Mouse (Mus musculus) megakaryocyte, adult 5-6 weeks (primary cell): ENCODE measurements around the gene Olfr592. TPM values are rescaled to one million over a fixed set of nuclear protein-coding genes. Genes with fewer than 3 reads are reported as not detected.
A peak's percentile ranks its signal among the peaks of the same experiment; 100 is the strongest.
"Not testable (repeated sequence)": the region's sequence is repeated elsewhere in the genome, so short reads cannot be mapped to it uniquely, and the experiment has no call there.

Source experiments
- ATAC-seq: 2 replicates; pipeline ENCODE4 v1.8.0; 2016; ENCODE audit warnings: mild to moderate bottlenecking, inconsistent platforms; ENCODE audit not compliant: poor library complexity, severe bottlenecking
- total RNA-seq, 2 experiments: library from RNA; stranded (forward) in 1 of 2; stranded (reverse) in 1 of 2; fragments of 153-499, 151-499 nt in 1 of 2; fragments of 221-1000, 200-1000 nt in 1 of 2; gene quantifications; 2 replicates each; pipeline versions ENCODE4 v1.2.3 to v1.2.4; 2015 to 2017

The Olfr592 gene
- total RNA-seq (2015) = not detected in 2 replicates
- not detected in 2 replicates for total RNA-seq (2017)

GRCm38 (mm10) chr7:103184503-103184902 lies at the start of gene Olfr592:
Gene Olfr592 (plus strand): TSS chr7:103184803.
- ATAC-seq = not testable (repeated sequence)

DNA sequence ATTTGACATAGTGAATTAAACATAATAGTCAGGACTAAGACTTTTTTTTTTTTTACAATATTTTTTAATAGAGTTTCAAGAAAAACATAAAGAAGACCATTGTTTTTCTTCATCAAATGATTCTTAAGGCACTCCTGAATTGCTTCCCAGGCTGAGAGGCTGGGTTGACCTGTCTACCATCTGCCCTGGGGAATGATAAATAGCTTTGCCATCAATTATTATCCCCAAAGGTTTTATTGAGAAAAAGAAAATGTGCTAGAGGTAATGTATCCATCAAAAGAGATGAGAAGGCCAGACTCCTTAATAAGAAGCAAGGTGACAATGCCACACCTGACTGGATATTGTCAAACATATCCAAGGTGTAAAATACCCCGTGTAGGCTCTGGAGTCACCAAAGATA lies 44.0 kb upstream of the Olfr592 start, which contains the start of gene Olfr588-ps1:
TSS of gene Olfr588-ps1 (plus strand) at position 301 of the 400 bp plus-strand sequence.
- no peak for ATAC-seq

DNA sequence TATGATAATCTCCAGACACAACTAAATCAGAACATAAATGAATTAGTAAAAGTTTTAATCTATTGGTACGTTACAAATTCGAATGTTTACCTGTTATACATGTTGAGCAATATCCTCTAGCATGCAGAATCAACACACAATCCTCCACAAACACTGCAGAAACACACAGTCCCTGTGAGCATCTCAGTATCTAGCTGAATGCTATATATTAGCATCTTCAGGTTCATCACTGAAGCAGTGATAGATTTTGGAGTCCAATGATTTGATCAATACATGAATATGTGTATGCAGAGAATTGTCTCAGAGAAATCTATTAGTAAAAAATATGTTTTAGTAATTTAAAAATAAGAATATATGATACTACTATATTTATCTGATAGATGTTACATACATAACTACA lies 28.3 kb upstream of the Olfr592 start, which contains the start of gene Olfr589:
TSS of gene Olfr589 (minus strand) at position 101 of the 400 bp plus-strand sequence.
- ATAC-seq = no peak

- ATAC-seq = no peak
Observed at GRCm38 (mm10) chr7:103169697-103170096, 14.9 kb upstream of the Olfr592 start.

DNA sequence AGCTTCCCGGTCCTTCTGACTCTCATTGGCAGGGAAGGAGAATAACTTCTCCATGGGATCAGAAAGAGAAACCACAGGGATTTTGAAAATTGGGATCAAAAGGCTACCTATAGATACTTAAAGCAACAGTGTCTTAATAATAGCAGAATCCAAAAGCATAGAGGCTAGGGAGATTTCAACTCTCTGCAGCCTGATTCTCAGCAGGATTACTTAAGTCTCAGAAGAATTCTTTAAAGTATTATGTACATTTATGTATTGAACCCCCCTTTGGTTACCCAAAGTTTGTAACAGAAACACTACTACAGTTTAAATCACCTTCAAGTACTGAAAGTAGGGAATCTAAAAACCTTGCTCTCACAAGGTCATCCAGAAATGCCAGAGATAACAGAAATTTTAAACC lies 6.4 kb upstream of the Olfr592 start, which contains the start of gene Olfr591:
TSS of gene Olfr591 (minus strand) at position 101 of the 400 bp plus-strand sequence.
- ATAC-seq = no peak

- ATAC-seq = no peak
Observed at GRCm38 (mm10) chr7:103211562-103211961, 27.0 kb downstream of the Olfr592 start, which contains the start of gene Olfr593. Gene Olfr593 (plus strand): TSS chr7:103211862.

GRCm38 (mm10) chr7:103212050-103212449 lies 27.4 kb downstream of the Olfr592 start:
- peak; percentile 38; the same call in 1 of the 2 replicates for ATAC-seq

DNA sequence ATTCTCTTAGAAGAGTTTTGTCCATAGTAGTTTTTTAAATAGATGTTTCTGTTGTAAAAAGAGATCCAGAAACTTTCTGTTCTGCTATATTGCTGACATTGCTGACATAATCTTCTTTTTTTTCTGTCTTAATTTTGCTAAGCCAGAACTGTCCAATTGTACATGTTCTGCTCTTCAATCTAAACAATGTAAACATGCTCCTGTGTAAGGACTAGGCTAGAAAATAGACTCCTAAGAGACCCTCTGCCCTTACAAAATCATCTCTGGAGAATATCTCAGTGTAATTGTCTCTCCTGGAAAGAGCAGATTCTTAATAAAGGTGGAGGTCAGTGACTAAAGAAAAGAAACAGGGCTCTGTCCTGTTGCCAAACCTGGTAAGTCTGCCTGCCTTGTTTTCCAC lies 32.1 kb downstream of the Olfr592 start, which contains the start of gene Olfr594:
TSS of gene Olfr594 (plus strand) at position 301 of the 400 bp plus-strand sequence.
- no peak for ATAC-seq

Other genes starting within 250 kb of the Olfr592 start
- not detected in 2 replicates for gene Olfr573-ps1, start 242.2 kb upstream of the Olfr592 start, total RNA-seq (2015)
- not detected in 2 replicates for gene Olfr573-ps1, start 242.2 kb upstream of the Olfr592 start, total RNA-seq (2017)
- gene Olfr574, start 236.3 kb upstream of the Olfr592 start, total RNA-seq (2015) = not detected in 2 replicates
- gene Olfr574, start 236.3 kb upstream of the Olfr592 start, total RNA-seq (2017) = not detected in 2 replicates
- not detected in 2 replicates for gene Olfr575, start 226.0 kb upstream of the Olfr592 start, total RNA-seq (2015)
- not detected in 2 replicates for gene Olfr575, start 226.0 kb upstream of the Olfr592 start, total RNA-seq (2017)
- gene Olfr576, start 222.1 kb upstream of the Olfr592 start, total RNA-seq (2015) = not detected in 2 replicates
- gene Olfr576, start 222.1 kb upstream of the Olfr592 start, total RNA-seq (2017) = not detected in 2 replicates
- gene Olfr577, start 208.9 kb upstream of the Olfr592 start, total RNA-seq (2015) = not detected in 2 replicates
- not detected in 2 replicates for gene Olfr577, start 208.9 kb upstream of the Olfr592 start, total RNA-seq (2017)
- not detected in 2 replicates for gene Olfr578, start 195.5 kb upstream of the Olfr592 start, total RNA-seq (2015)
- gene Olfr578, start 195.5 kb upstream of the Olfr592 start, total RNA-seq (2017) = not detected in 2 replicates
- gene Olfr582, start 146.8 kb upstream of the Olfr592 start, total RNA-seq (2015) = not detected in 2 replicates
- not detected in 2 replicates for gene Olfr582, start 146.8 kb upstream of the Olfr592 start, total RNA-seq (2017)
- gene Olfr583, start 133.5 kb upstream of the Olfr592 start, total RNA-seq (2015) = not detected in 2 replicates
- not detected in 2 replicates for gene Olfr583, start 133.5 kb upstream of the Olfr592 start, total RNA-seq (2017)
- gene Olfr584, start 102.9 kb upstream of the Olfr592 start, total RNA-seq (2015) = not detected in 2 replicates
- not detected in 2 replicates for gene Olfr584, start 102.9 kb upstream of the Olfr592 start, total RNA-seq (2017)
- not detected in 2 replicates for gene Olfr585, start 87.1 kb upstream of the Olfr592 start, total RNA-seq (2015)
- not detected in 2 replicates for gene Olfr585, start 87.1 kb upstream of the Olfr592 start, total RNA-seq (2017)
- not detected in 2 replicates for gene Olfr586, start 59.2 kb upstream of the Olfr592 start, total RNA-seq (2015)
- gene Olfr586, start 59.2 kb upstream of the Olfr592 start, total RNA-seq (2017) = not detected in 2 replicates
- not detected in 2 replicates for gene Olfr588-ps1, start 43.9 kb upstream of the Olfr592 start, total RNA-seq (2015)
- not detected in 2 replicates for gene Olfr588-ps1, start 43.9 kb upstream of the Olfr592 start, total RNA-seq (2017)
- gene Olfr589, start 28.4 kb upstream of the Olfr592 start, total RNA-seq (2015) = not detected in 2 replicates
- gene Olfr589, start 28.4 kb upstream of the Olfr592 start, total RNA-seq (2017) = not detected in 2 replicates
- gene Olfr591, start 6.5 kb upstream of the Olfr592 start, total RNA-seq (2015) = not detected in 2 replicates
- gene Olfr591, start 6.5 kb upstream of the Olfr592 start, total RNA-seq (2017) = not detected in 2 replicates
- not detected in 2 replicates for gene Olfr593, start 27.1 kb downstream of the Olfr592 start, total RNA-seq (2015)
- gene Olfr593, start 27.1 kb downstream of the Olfr592 start, total RNA-seq (2017) = not detected in 2 replicates
- gene Olfr594, start 32.2 kb downstream of the Olfr592 start, total RNA-seq (2015) = not detected in 2 replicates
- gene Olfr594, start 32.2 kb downstream of the Olfr592 start, total RNA-seq (2017) = not detected in 2 replicates
- not detected in 2 replicates for gene Usp17ld, start 67.7 kb downstream of the Olfr592 start, total RNA-seq (2015)
- gene Usp17ld, start 67.7 kb downstream of the Olfr592 start, total RNA-seq (2017) = not detected in 2 replicates
- gene Olfr596, start 120.8 kb downstream of the Olfr592 start, total RNA-seq (2015) = not detected in 2 replicates
- gene Olfr596, start 120.8 kb downstream of the Olfr592 start, total RNA-seq (2017) = not detected in 2 replicates
- gene Olfr597, start 131.5 kb downstream of the Olfr592 start, total RNA-seq (2015) = not detected in 2 replicates
- gene Olfr597, start 131.5 kb downstream of the Olfr592 start, total RNA-seq (2017) = not detected in 2 replicates
- gene Olfr598, start 138.8 kb downstream of the Olfr592 start, total RNA-seq (2015) = not detected in 2 replicates
- not detected in 2 replicates for gene Olfr598, start 138.8 kb downstream of the Olfr592 start, total RNA-seq (2017)
- gene Olfr599, start 151.1 kb downstream of the Olfr592 start, total RNA-seq (2015) = not detected in 2 replicates
- not detected in 2 replicates for gene Olfr599, start 151.1 kb downstream of the Olfr592 start, total RNA-seq (2017)
- not detected in 2 replicates for gene Olfr600, start 164.9 kb downstream of the Olfr592 start, total RNA-seq (2015)
- gene Olfr600, start 164.9 kb downstream of the Olfr592 start, total RNA-seq (2017) = not detected in 2 replicates
- gene Olfr601, start 177.9 kb downstream of the Olfr592 start, total RNA-seq (2015) = not detected in 2 replicates
- gene Olfr601, start 177.9 kb downstream of the Olfr592 start, total RNA-seq (2017) = not detected in 2 replicates
- not detected in 2 replicates for gene Olfr603, start 201.4 kb downstream of the Olfr592 start, total RNA-seq (2015)
- not detected in 2 replicates for gene Olfr603, start 201.4 kb downstream of the Olfr592 start, total RNA-seq (2017)
- not detected in 2 replicates for gene Usp17lc, start 230.3 kb downstream of the Olfr592 start, total RNA-seq (2015)
- gene Usp17lc, start 230.3 kb downstream of the Olfr592 start, total RNA-seq (2017) = not detected in 2 replicates